Mouse (Mus musculus): ENCODE data around the gene Elk4.
A peak's percentile ranks its signal among the peaks of the same experiment; 100 is the strongest.

Gene Elk4

DNA sequence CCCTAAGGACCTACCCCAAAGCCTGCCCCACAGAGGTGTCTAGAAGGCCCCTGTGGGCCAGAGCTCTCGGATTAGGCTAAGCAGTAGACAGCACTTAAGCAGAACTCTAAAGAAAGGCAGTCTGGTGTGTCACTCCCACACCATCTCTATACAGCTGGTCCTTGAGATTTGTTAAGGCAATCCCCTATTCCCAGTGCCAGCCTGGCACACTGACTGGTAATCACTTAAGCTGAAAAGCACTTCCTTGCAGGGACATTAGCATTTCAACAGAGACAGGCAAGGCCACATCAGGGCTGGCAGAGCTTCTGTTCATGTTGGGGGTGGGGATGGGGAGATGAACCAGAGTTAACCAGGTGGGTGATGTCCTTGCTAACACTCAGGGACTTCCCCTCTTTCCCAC is 57.6 kb downstream of the Elk4 start:
- DNase-seq (ENCODE audit: low read depth, low spot score) = peak; percentile 25

DNA sequence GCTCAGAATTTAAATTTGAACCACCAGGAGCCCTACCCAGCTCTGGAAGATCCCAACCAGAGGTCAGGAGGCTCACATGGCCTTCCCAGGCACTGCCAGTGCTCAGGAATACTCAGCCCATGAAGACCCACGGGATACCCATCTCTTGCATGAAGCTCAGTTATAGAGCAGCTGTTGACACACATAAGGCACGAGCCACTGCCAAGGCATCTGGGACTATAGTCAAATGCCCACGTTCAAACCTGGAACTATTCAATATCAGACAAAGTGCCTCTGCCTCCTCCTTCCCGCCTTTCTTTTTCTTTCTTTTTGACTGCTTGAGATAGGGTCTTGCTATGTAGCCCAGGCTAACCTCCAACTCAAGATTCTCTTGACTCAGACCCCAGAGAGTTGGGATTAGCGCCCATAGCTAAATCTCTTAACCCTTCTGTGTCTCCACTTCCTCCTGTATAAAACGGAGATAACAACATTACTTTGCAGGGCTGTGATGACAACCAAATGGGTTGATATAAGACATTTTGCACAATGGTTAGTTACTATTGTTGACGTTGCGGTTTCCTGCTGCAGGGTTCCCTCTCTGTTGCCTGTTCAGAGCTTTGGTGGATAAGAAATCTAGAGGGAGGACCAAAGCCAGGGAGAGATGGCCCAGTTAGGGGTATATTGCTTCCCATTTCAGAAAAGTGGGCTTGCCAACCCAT is 58.2 kb downstream of the Elk4 start:
- DNase-seq (ENCODE audit: low read depth, low spot score) = no peak

DNA sequence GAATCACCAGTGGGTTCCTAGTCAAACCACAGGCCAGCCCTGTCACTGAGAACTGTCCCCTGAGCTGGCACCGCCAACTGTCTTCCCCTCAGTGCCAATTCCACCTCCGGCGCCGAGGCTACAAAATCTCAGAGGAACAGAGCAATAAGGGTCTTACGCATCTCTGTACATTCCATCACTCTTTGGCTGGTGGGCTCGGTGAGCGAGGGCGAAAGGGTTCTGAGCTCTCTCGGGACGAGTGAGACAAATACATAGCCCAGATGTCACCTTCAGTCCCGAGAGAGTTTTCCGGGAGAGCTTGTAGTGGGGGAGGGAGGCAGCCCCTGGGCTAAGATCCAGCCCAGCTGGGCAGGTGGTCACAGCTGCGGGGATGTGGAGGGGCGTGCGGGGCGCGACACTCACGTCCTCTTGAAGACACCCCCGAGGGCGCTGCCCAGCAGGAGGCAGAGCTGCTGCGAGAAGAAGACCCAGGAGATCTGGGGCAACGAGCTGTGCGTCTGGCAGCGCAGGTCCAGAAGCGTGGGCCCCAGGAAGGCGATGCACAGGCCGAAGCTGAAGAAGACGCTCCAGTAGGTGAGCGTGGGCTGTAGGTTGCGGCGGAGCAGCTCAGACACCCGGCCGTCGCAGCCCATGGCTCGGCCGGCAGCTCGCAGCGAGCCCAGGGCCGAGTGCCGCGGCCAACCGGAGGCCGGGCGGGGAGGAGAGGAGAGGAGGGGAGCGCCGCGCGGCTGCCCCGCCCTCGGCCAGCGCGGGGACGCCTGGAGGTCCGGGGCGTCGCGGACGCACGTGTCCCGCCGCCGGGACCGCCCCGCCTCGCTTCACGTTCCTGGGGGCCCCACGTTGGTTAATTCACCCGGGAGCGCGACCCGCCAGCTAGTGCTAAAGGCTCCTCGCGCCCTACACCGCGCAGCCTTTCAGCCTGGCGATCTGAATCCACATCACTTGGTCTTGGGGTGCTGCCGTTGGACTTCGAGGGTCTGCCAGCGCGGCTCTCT is 60.2 kb downstream of the Elk4 start, which contains the start of gene Mfsd4a:
Gene Mfsd4a (minus strand): TSS at position 802 of the 995 bp plus-strand sequence.
- DNase-seq (ENCODE audit: low read depth, low spot score) = peak; percentile 19

DNA sequence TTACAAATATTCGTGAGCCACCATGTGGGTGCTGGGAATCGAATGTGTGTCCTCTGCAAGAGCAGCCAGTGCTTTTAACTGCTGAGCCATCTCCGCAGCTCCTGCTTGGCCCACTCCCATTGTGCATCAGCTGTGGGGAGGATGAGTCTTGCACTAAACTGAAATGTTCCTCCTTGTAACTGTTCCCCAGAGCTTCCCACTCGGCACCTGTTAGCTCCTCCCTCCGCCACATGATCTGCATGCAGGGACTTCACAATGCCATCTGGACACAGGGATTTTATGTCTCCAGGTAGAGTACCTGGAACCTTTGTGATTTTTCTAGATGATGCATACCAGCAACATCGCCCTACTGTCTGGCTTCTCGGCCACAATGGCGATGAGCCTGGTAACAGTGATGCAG is 62.0 kb downstream of the Elk4 start:
- DNase-seq (ENCODE audit: low read depth, low spot score) = no peak

DNA sequence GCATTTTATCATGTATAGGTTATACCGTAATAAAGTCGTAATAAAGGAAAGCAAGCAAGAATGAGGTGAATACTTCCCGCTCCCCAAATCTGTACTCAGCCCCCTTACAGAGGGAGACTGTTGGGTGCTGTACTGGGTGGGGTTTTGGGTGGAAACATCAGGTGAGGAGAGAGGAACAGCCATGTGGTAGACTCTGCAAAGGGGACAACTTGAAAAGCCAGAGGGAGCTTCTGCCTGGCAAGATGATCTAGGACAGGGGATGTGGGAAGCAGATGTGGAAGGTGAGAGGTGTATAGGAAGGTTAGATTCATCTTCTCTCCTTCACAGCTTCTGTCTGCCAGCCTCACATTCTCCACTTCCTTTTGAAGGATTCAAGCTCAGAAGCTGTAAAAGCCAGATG is 63.3 kb downstream of the Elk4 start:
- DNase-seq (ENCODE audit: low read depth, low spot score) = no peak

DNA sequence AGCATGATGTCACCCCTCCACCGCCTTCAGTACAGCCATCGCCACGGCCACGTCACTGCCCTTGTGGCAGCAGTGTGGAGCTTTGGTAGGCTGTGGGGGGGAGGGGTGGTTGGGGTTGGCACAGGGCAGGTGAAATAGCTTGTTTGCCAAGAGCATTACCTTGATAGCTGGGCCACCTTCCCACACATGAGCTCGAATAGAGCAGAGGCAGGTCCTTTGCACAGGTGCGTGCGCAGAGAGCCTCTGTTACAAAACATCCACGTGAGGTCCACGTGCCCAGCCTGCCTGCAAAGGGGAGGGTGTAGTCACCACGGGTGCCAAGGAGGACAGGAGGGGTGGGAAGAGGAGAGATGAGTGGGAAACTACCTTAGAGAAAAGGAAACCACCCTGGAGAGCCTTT is 68.2 kb downstream of the Elk4 start:
- no peak for DNase-seq (ENCODE audit: low read depth, low spot score)

DNA sequence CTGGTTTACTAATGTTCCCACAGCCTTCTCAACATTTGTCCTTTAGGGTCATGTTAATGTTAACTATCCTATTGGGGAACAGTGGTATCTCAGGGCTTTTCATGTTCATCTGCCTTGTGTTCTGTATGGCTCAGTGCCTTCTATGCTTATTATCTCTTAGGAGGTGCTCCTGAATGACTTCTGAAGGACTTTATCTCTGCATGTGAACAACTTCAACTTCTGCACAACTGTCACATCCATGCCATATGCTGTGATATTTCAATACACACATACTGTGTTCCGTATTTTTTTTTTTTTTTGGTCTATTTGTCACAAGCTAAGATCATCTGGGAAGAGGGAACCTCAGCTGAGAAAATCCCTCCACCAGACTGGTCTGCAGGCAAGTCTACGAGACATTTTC is 71.0 kb downstream of the Elk4 start:
- DNase-seq (ENCODE audit: low read depth, low spot score) = no peak

Measured in retina, postnatal 7 days (tissue).